Mouse (Mus musculus) erythroblast, embryonic 14.5 days (primary cell): ENCODE data around the gene Pde4d. TPM values are rescaled to one million over a fixed set of nuclear protein-coding genes. Genes with fewer than 3 reads are reported as not detected.

ENCODE experiments used
- H3K27me3 ChIP-seq: 2 replicates; pipeline ENCODE4 v1.6.1; 2012; ENCODE audit warnings: inconsistent platforms; ENCODE audit not compliant: control insufficient read depth
- H3K36me3 ChIP-seq: 2 replicates; pipeline ENCODE4 v1.6.1; 2012; ENCODE audit warnings: mild to moderate bottlenecking, inconsistent platforms; ENCODE audit not compliant: control insufficient read depth
- H3K4me1 ChIP-seq: 2 replicates; pipeline ENCODE4 v1.6.1; 2012; ENCODE audit warnings: inconsistent platforms; ENCODE audit not compliant: control insufficient read depth
- H3K4me3 ChIP-seq: replicated peaks from 2 replicates; pipeline ENCODE3; 2012; ENCODE audit warnings: moderate library complexity, mild to moderate bottlenecking, inconsistent platforms
- H3K9me3 ChIP-seq: 2 replicates; pipeline ENCODE4 v1.6.1; 2012; ENCODE audit warnings: low read length, inconsistent platforms, mixed read lengths; ENCODE audit not compliant: control insufficient read depth
- GATA1 ChIP-seq: IDR thresholded peaks from 2 replicates; pipeline ENCODE4 v1.6.1; 2012; ENCODE audit warnings: low read length, inconsistent platforms, mixed read lengths
- TAL1 ChIP-seq: IDR thresholded peaks from 3 replicates; pipeline ENCODE4 v1.6.1; 2012; ENCODE audit warnings: low read length, inconsistent platforms, mixed read lengths
- polyA plus RNA-seq: library from polyadenylated mRNA; stranded (reverse); fragments of >175 nt; gene quantifications from 2 replicates; pipeline ENCODE4 v1.2.3, GENCODE M21; 2012

The Pde4d gene
- polyA plus RNA-seq, 1 experiment = 0.23 TPM

DNA sequence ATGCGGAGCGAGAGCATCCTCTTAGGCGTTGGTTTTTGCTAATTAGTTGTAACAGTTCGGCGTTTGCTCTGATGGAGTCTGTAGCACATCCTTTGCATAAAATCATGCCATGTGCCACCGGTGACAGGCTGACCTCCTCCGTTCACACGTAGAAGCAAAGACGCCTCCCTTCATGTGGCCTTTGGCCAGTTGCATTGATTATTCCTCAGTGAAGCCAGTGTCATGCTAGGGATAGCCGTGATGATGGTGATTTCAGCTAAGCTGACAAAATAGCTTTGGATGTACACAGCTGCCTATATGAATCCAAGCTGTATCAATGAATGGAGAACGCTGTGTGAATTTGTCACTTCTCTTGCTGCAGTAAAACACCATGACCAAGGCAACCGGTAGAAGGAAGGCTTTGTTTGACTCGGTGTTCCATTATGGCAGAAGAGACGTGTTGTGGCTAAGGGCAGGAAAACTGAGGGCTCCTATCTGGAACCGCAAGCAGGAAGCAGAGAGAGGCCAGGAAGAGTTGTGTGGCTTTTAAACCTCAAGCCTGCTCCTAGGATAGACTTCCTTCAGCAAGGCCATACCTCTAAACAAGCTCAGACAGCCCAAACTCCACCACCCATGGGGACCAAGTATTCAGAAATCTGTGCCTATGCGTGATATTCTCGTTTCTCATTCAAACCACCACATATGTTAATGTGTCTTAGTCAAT, 1471.7 kb downstream of the Pde4d start:
- H3K9me3 ChIP-seq = no peaks in the 10 kb centered on the region
- H3K36me3 ChIP-seq = no peaks in the 10 kb centered on the region
- H3K4me3 ChIP-seq = no peak overlapping the region
- H3K27me3 ChIP-seq = no peaks in the 10 kb centered on the region
- TF ChIP-seq TAL1 = no peak
- TF ChIP-seq GATA1 = no peak
- H3K4me1 ChIP-seq = peaks cover 5% of the 10 kb centered on the region

DNA sequence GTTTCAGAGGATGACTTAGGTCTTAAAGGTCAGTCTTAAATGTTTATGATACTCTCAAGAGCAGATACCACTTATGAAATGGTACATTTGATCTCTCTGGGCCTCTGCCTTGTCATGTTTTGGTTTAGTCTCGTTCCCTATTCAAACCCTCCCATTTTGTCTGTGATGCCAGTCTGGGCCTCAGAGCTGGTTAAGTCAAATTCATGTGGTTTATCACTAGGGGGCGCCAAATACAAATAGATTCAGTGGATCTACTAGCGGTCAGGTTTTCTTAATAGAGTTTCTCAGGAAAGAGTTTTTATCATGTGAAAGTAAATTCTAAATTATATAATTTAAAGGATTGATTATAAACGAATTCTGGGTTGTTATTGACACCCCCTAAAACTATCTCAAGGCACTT, 1472.5 kb downstream of the Pde4d start:
- no peak for TF ChIP-seq GATA1
- no peak for TF ChIP-seq TAL1
- Histone ChIP-seq H3K4me3 (no peak overlapping the region), H3K9me3 (no peaks in the 10 kb centered on the region), H3K27me3 (no peaks in the 10 kb centered on the region), H3K36me3 (no peaks in the 10 kb centered on the region), H3K4me1 (peaks cover 6% of the 10 kb centered on the region)

DNA sequence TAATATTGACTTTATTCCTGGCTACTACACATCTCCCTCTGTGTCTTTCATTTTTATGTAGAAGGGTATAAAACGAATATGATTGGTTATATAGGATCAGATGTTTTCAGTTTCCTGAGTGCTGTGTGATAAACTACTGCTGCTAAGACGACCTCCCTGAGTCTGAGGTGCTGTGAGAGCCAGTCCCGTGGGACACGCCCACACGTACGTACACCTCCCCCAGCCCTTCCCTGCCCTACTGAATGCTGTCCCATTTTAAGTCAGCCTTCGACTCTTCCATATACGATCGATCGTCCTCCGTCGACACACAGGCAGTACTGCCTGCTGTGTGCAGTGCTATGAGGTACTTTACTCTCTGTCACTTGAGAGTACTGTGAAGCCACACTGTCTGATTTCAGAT, 1473.0 kb downstream of the Pde4d start:
- TF ChIP-seq GATA1 (no peak), TAL1 (no peak)
- no peak overlapping the region for H3K4me3 ChIP-seq
- H3K4me1 ChIP-seq = peaks cover 6% of the 10 kb centered on the region

DNA sequence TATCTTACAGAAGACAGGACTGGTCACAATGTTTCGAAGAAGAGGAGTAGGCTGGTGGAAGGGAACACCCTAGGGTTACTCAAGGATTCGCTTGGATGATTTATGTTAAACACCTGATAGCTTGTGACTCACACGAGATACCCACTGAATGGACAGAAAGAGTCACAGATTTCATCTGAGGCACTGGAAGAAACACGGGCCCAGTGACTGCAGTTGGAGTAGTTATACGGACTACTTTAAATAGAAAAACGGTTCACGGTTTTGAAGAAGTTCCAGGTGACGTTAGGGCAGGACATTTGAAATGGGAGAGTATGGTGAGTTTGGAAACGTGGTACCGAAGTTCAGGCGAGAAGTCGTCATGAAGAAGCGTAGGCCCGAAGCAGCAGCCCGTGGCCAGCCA, 1475.0 kb downstream of the Pde4d start:
- TF ChIP-seq GATA1 (no peak), TAL1 (no peak)

More for the DNA sequence above, 1473.0 kb downstream of the Pde4d start:
- H3K36me3 ChIP-seq = no peaks in the 10 kb centered on the region
- no peaks in the 10 kb centered on the region for H3K27me3 ChIP-seq
- H3K9me3 ChIP-seq = no peaks in the 10 kb centered on the region

DNA sequence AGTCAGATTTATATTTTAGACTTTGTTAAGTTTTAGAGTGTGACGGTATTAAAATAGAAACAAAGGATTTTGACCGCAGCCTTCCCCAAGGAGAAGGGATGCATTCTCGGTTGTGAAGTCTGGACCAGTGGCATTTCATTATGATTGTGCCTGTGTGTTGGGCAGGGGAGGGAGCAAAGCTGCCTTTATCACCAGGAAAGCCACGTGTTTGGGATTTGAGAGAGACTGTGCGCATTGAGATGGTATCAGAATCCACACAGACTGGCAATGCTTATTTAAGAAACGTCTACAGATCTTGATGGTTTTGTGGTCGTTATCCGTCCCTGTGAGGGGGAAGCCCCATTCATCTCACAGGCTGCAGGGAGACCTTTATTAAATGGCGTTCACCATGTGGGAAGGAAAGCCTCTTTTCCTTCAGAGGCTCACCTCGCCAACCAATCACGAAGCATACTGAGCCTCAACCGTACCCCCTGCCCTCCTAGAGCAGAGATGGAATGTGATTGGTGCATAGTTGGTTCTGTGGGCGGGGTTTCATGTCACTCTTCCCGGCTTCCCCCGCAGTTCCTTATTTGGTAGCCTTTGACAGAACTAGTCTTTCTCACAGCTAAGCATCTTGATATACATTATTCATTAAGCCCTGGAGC, 1476.7 kb downstream of the Pde4d start:
- no peaks in the 10 kb centered on the region for H3K27me3 ChIP-seq
- H3K4me1 ChIP-seq = peaks cover 6% of the 10 kb centered on the region
- H3K36me3 ChIP-seq = no peaks in the 10 kb centered on the region
- TF ChIP-seq TAL1 (no peak), GATA1 (no peak)
- no peaks in the 10 kb centered on the region for H3K9me3 ChIP-seq
- no peak overlapping the region for H3K4me3 ChIP-seq

More for the DNA sequence above, 1475.0 kb downstream of the Pde4d start:
- Histone ChIP-seq H3K4me3 (no peak overlapping the region), H3K27me3 (no peaks in the 10 kb centered on the region), H3K9me3 (no peaks in the 10 kb centered on the region), H3K4me1 (peaks cover 6% of the 10 kb centered on the region), H3K36me3 (no peaks in the 10 kb centered on the region)

DNA sequence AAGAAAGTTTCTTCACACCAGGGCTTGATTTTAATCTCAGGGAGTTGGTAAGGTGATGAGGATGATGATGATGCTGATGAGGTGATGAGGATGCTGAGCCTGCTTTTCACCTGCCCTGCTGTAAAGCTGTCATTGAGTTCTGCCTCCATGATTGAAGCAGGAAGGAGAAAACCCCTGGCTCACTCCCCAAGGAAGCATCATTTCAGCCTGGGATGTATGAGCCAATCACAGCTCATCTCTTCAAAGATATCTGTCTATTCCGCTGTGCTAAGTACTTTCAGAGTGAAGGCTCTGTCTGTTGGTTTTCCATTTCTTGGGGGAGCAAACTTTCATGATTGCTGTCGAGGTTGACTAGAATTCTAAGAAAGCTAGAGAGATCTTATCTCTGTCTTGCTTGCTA, 1478.0 kb downstream of the Pde4d start:
- Histone ChIP-seq H3K27me3 (no peaks in the 10 kb centered on the region), H3K4me1 (peaks cover 6% of the 10 kb centered on the region), H3K36me3 (no peaks in the 10 kb centered on the region), H3K4me3 (no peak overlapping the region), H3K9me3 (no peaks in the 10 kb centered on the region)
- TF ChIP-seq TAL1 (no peak), GATA1 (no peak)

DNA sequence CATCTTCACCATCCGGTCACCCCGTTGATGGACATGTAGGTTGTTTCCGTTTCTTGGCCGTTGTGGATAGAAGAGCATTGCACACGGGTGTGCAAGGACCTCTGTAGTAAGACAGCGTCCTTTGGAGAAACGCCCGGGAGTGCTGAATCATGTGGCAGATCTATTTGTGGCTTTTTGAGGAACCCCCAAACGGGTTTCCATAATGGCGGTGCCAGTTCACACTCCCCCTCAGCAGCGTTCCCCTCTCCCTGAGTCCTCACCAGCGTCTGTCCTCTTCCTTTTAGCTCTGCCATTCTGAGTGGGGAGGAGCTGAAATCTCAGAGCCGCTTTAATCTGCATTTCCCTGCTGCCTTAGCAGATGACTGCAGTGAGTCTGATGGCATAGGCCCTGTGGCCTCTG, 1482.9 kb downstream of the Pde4d start:
- TF ChIP-seq TAL1 (no peak), GATA1 (no peak)
- H3K9me3 ChIP-seq = no peaks in the 10 kb centered on the region
- no peaks in the 10 kb centered on the region for H3K27me3 ChIP-seq
- H3K36me3 ChIP-seq = peaks cover 8% of the 10 kb centered on the region
- H3K4me3 ChIP-seq = no peak overlapping the region
- H3K4me1 ChIP-seq = no peaks in the 10 kb centered on the region

DNA sequence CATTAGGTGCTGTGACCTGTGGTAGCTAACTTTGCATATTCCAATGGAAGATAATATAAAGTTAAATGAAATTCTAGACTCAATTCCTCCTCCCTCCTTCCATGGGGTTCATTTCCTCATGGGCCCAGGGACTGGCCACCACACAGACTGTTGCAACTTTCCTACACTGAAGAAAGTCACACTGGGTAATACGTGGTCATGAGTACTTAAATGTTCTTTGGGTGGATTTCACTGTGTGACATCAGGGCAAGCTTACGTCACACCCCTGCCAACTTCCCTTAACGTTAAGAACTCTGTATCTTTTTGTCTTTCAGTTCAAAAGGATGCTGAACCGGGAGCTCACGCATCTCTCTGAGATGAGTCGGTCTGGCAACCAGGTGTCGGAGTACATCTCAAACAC, 1483.8 kb downstream of the Pde4d start:
- no peak for TF ChIP-seq GATA1
- TF ChIP-seq TAL1 = no peak
- peaks cover 15% of the 10 kb centered on the region for H3K36me3 ChIP-seq
- no peaks in the 10 kb centered on the region for H3K4me1 ChIP-seq

DNA sequence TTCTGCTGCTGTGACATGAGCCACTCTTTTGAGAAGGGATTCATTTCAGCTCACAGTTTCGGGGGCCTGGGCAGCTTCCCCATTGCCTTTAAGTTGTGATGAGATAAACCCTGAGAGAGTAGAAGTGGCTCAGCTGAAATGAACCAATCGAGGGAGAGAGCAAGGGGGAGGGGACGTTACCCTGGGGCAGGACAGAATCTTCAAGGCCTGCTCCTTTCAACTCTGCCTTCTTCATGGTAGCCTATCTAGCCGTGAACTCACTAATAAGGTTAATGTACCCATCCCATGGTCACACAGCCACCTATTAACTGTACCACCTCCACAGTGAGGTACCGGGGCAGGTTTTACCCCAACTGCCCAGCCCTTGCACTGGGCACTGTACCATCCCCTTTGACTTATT, 1487.1 kb downstream of the Pde4d start:
- TF ChIP-seq TAL1 (no peak), GATA1 (no peak)
- Histone ChIP-seq H3K9me3 (no peaks in the 10 kb centered on the region), H3K4me1 (no peaks in the 10 kb centered on the region), H3K36me3 (peaks cover 30% of the 10 kb centered on the region), H3K27me3 (no peaks in the 10 kb centered on the region), H3K4me3 (no peak overlapping the region)

More for the DNA sequence above, 1483.8 kb downstream of the Pde4d start:
- Histone ChIP-seq H3K27me3 (no peaks in the 10 kb centered on the region), H3K4me3 (no peak overlapping the region), H3K9me3 (no peaks in the 10 kb centered on the region)
